Mouse (Mus musculus) hindbrain, embryonic 14.5 days (tissue): ENCODE data around the gene Mex3a. TPM values are rescaled to one million over a fixed set of nuclear protein-coding genes. Genes with fewer than 3 reads are reported as not detected.

Experiments used
- ATAC-seq: fragments of 200-750 bp; cut with Nextera tagmentation; 2 replicates; pipeline ENCODE4 v1.8.0; 2017; ENCODE audit warnings: moderate number of reproducible peaks, mild to moderate bottlenecking, moderate TSS enrichment, moderate library complexity; ENCODE audit not compliant: low FRiP score
- DNase-seq: peaks from one replicate; pipeline ENCODE4 v3.0.0-alpha.2; 2015; ENCODE audit warnings: low spot score
- H3K27ac ChIP-seq: fragments of 300-500 bp; sonication (generic); 2 replicates; pipeline ENCODE4 v1.5.1; 2014; ENCODE audit warnings: mild to moderate bottlenecking, moderate library complexity
- H3K27me3 ChIP-seq: fragments of 300-500 bp; sonication (generic); 2 replicates; pipeline ENCODE4 v1.6.1; 2014; ENCODE audit warnings: mild to moderate bottlenecking, low read length, mixed read lengths; ENCODE audit not compliant: control insufficient read depth, insufficient read depth
- H3K36me3 ChIP-seq: fragments of 300-500 bp; sonication (generic); replicated peaks from 2 replicates; pipeline ENCODE4 v1.6.1; 2014; ENCODE audit not compliant: control insufficient read depth, insufficient read depth
- H3K4me1 ChIP-seq: fragments of 300-500 bp; sonication (generic); replicated peaks from 2 replicates; pipeline ENCODE4 v1.6.1; 2014; ENCODE audit warnings: antibody characterized with exemption, low read length, mixed read lengths; ENCODE audit not compliant: control insufficient read depth, insufficient read depth
- H3K4me2 ChIP-seq: fragments of 300-500 bp; sonication (generic); replicated peaks from 2 replicates; pipeline ENCODE4 v1.6.1; 2014; ENCODE audit warnings: mild to moderate bottlenecking, moderate library complexity
- H3K4me3 ChIP-seq: fragments of 300-500 bp; sonication (generic); replicated peaks from 2 replicates; pipeline ENCODE4 v1.5.1; 2014; ENCODE audit warnings: mild to moderate bottlenecking, low read length
- H3K9ac ChIP-seq: fragments of 300-500 bp; sonication (generic); 2 replicates; pipeline ENCODE4 v1.6.1; 2014
- H3K9me3 ChIP-seq: fragments of 300-500 bp; sonication (generic); 2 replicates; pipeline ENCODE4 v1.6.1; 2016; ENCODE audit warnings: low read length; ENCODE audit not compliant: control insufficient read depth
- WGBS: fragments of 180-500 bp; shearing (Covaris S2); extraction: QIAGEN DNeasy Blood & Tissue Kit; methylation state at CpG from one replicate; pipeline ENCODE4 v1.1.7; 2014; 5-methylcytosine and 5-hydroxymethylcytosine counted together
- polyA plus RNA-seq: library from polyadenylated mRNA; unstranded; fragments of >200 nt; fragmentation: Nextera tagmentation; extraction: Ambion mirVana; gene quantifications from 2 replicates; pipeline ENCODE4 v1.2.1, GENCODE M21; 2014

The Mex3a gene
- polyA plus RNA-seq, 1 experiment from 2014 or later = 31.0 TPM

GRCm38 (mm10) chr3:88512141-88512895 lies 19.9 kb upstream of the Mex3a start:
- no peak overlapping the region for H3K9ac ChIP-seq
- no peaks in the 10 kb centered on the region for H3K36me3 ChIP-seq
- no peak overlapping the region for H3K4me3 ChIP-seq
- H3K4me1 ChIP-seq = peaks cover 31% of the 10 kb centered on the region
- H3K27me3 ChIP-seq = no peaks in the 10 kb centered on the region
- ATAC-seq = no peak
- 32% methylated on average over 6 of the region's 6 CpGs for WGBS
- no peak overlapping the region for H3K27ac ChIP-seq
- no peaks in the 10 kb centered on the region for H3K9me3 ChIP-seq
- no peak overlapping the region for H3K4me2 ChIP-seq
- DNase-seq = no peak

GRCm38 (mm10) chr3:88512896-88513545 lies 19.2 kb upstream of the Mex3a start:
- ATAC-seq (no peak), DNase-seq (no peak)
- Histone ChIP-seq H3K36me3 (no peaks in the 10 kb centered on the region), H3K9me3 (no peaks in the 10 kb centered on the region), H3K4me1 (peaks cover 31% of the 10 kb centered on the region), H3K4me3 (no peak overlapping the region), H3K9ac (no peak overlapping the region), H3K4me2 (no peak overlapping the region), H3K27me3 (no peaks in the 10 kb centered on the region), H3K27ac (no peak overlapping the region)
- 35% methylated on average over 15 of the region's 15 CpGs for WGBS

- H3K9ac ChIP-seq = no peak overlapping the region
- no peaks in the 10 kb centered on the region for H3K9me3 ChIP-seq
- no peak overlapping the region for H3K4me3 ChIP-seq
- no peak for DNase-seq
- no peaks in the 10 kb centered on the region for H3K36me3 ChIP-seq
- no peaks in the 10 kb centered on the region for H3K27me3 ChIP-seq
- H3K4me2 ChIP-seq = no peak overlapping the region
- H3K27ac ChIP-seq = no peak overlapping the region
- WGBS = 85% methylated on average over 7 of the region's 7 CpGs
- ATAC-seq = no peak
- H3K4me1 ChIP-seq = peaks cover 31% of the 10 kb centered on the region
Measured at GRCm38 (mm10) chr3:88513546-88514115, 18.6 kb upstream of the Mex3a start.

GRCm38 (mm10) chr3:88514231-88515094 lies 17.7 kb upstream of the Mex3a start:
- Histone ChIP-seq H3K4me1 (peaks cover 28% of the 10 kb centered on the region), H3K27me3 (no peaks in the 10 kb centered on the region), H3K27ac (no peak overlapping the region), H3K4me3 (no peak overlapping the region), H3K36me3 (no peaks in the 10 kb centered on the region), H3K4me2 (no peak overlapping the region), H3K9me3 (no peaks in the 10 kb centered on the region), H3K9ac (no peak overlapping the region)
- ATAC-seq (no peak), DNase-seq (no peak)
- 83% methylated on average over 10 of the region's 10 CpGs for WGBS

GRCm38 (mm10) chr3:88515095-88515386 lies 17.2 kb upstream of the Mex3a start:
- Histone ChIP-seq H3K27me3 (no peaks in the 10 kb centered on the region), H3K9ac (no peak overlapping the region), H3K4me1 (peaks cover 22% of the 10 kb centered on the region), H3K27ac (no peak overlapping the region), H3K4me3 (no peak overlapping the region), H3K36me3 (no peaks in the 10 kb centered on the region), H3K4me2 (no peak overlapping the region), H3K9me3 (no peaks in the 10 kb centered on the region)
- DNase-seq = no peak
- ATAC-seq = no peak
- 97% methylated on average over 2 of the region's 2 CpGs for WGBS

- DNase-seq (no peak), ATAC-seq (no peak)
- H3K4me1 ChIP-seq = peaks cover 13% of the 10 kb centered on the region
- H3K27ac ChIP-seq = no peak overlapping the region
- H3K4me3 ChIP-seq = no peak overlapping the region
- H3K9ac ChIP-seq = no peak overlapping the region
- H3K9me3 ChIP-seq = no peaks in the 10 kb centered on the region
- H3K4me2 ChIP-seq = no peak overlapping the region
- no peaks in the 10 kb centered on the region for H3K36me3 ChIP-seq
- 83% methylated on average over 2 of the region's 2 CpGs for WGBS
- no peaks in the 10 kb centered on the region for H3K27me3 ChIP-seq
Measured at GRCm38 (mm10) chr3:88516407-88516806, 15.8 kb upstream of the Mex3a start.

GRCm38 (mm10) chr3:88518411-88518810 lies 13.8 kb upstream of the Mex3a start:
- Histone ChIP-seq H3K4me3 (no peak overlapping the region), H3K9ac (no peak overlapping the region), H3K9me3 (no peaks in the 10 kb centered on the region), H3K4me2 (no peak overlapping the region), H3K4me1 (0 out of 2 replicates have a peak, but pooled peaks cover under 1% of the 10 kb centered on the region), H3K27me3 (no peaks in the 10 kb centered on the region), H3K27ac (no peak overlapping the region), H3K36me3 (0 out of 2 replicates have a peak, but pooled peaks cover 4% of the 10 kb centered on the region)
- DNase-seq (no peak), ATAC-seq (no peak)
- WGBS = 80% methylated on average over 4 of the region's 4 CpGs

- no peaks in the 10 kb centered on the region for H3K27me3 ChIP-seq
- no peak overlapping the region for H3K27ac ChIP-seq
- H3K4me2 ChIP-seq = no peak overlapping the region
- no peaks in the 10 kb centered on the region for H3K4me1 ChIP-seq
- WGBS = 83% methylated on average over 2 of the region's 2 CpGs
- no peak overlapping the region for H3K4me3 ChIP-seq
- ATAC-seq = no peak
- no peak overlapping the region for H3K9ac ChIP-seq
- no peaks in the 10 kb centered on the region for H3K9me3 ChIP-seq
- peaks cover 12% of the 10 kb centered on the region; the same call in 1 of the 2 replicates for H3K36me3 ChIP-seq
- no peak for DNase-seq
Measured at GRCm38 (mm10) chr3:88520078-88520477, 12.1 kb upstream of the Mex3a start.

GRCm38 (mm10) chr3:88521156-88521555 lies 11.0 kb upstream of the Mex3a start:
- Histone ChIP-seq H3K27me3 (no peaks in the 10 kb centered on the region), H3K27ac (no peak overlapping the region), H3K9me3 (no peaks in the 10 kb centered on the region), H3K4me3 (no peak overlapping the region), H3K4me2 (no peak overlapping the region), H3K9ac (no peak overlapping the region), H3K4me1 (no peaks in the 10 kb centered on the region; the same call in 1 of the 2 replicates), H3K36me3 (peaks cover 13% of the 10 kb centered on the region; the same call in 1 of the 2 replicates)
- no peak for DNase-seq
- WGBS = 90% methylated on average over 6 of the region's 6 CpGs
- no peak for ATAC-seq
